In the genomic region with DNA sequence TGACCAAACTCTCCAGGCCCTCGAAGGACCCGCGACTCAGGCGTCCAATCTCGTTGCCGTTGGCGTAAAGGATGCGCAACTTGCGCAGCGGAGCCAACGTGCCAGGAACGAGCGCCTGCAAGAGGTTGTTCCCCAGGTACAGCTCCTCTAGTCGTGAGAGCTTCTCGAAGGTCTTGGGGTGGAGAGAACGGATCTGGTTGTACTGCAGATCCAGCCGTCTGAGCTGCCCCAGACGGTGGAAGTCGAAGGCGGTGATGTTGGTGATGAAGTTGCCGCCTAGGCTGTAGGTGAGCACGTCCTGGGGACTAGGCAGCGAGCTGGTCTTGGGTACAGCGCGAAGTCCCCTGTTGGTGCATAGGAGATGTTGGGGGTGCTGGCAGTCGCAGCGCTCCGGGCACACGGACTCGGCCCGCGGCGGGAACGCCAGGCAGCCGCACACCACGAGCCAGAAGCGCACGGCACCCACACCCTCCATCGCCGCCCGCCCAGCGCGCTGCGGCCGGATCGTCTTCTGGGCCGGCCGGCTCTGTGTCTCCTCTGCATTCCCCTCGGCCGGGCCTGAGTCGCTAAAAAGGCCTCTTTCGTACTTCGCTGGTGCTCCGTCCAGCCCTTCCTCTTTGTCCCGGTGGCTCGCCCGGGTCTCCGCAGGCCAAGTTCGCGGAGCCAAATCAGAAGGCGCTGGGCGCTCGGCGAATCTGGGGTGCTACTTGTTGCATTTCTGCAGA, we compare ENCODE assay signal across 8 mouse cellular contexts. TPM values are rescaled to one million over a fixed set of nuclear protein-coding genes. Genes with fewer than 3 reads are reported as not detected.
A peak's percentile ranks its signal among the peaks of the same experiment; 100 is the strongest.
DNase-seq lines count a peak whose midpoint lies in the region; ATAC-seq lines count a peak whose summit lies in the region.

No protein-coding gene starts in this region.

- DNase-seq in left cerebral cortex, postnatal 4 days: peak; percentile 21
- DNase-seq in left cerebral cortex, adult 9 months (ENCODE audit: low spot score in 2 of 2): no peak
- peak; percentile 66 for DNase-seq in embryo, embryonic 10.5 days (ENCODE audit: low spot score)
- DNase-seq in limb, embryonic 10.5 days (ENCODE audit: low spot score): peak; percentile 76
- peak; percentile 98 for DNase-seq in midbrain, embryonic 11.5 days (ENCODE audit: low spot score, missing footprints)
- DNase-seq in urinary bladder, postnatal 10 days (ENCODE audit: low spot score): peak; percentile 16
- no peak for DNase-seq in thymus, postnatal 14 days

- peak overlapping the region; percentile 63 for H3K27ac ChIP-seq in heart, embryonic 12.5 days (ENCODE audit: poor library complexity, severe bottlenecking)
- H3K27ac ChIP-seq in limb, embryonic 10.5 days: peak overlapping the region; percentile 99
- peak overlapping the region; percentile 60 for H3K27ac ChIP-seq in midbrain, embryonic 11.5 days (ENCODE audit: low read depth, low read length)

- intact Hi-C loops in left cerebral cortex, postnatal 4 days (cut with DNase I): loop anchor here (10.0 kb wide), 1 partner anchor 215 kb away; a partner anchor contains a TSS

- H3K9me3 ChIP-seq in heart, embryonic 12.5 days (replicated peaks): no peaks in the 10 kb centered on the region
- no peaks in the 10 kb centered on the region for H3K9me3 ChIP-seq in limb, embryonic 10.5 days (replicated peaks)
- H3K9me3 ChIP-seq in midbrain, embryonic 11.5 days (ENCODE audit: control insufficient read depth, low read length): no peaks in the 10 kb centered on the region

- no peak for ATAC-seq in heart, embryonic 12.5 days (ENCODE audit: insufficient number of reproducible peaks, low FRiP score)
- peak; percentile 31; the same call in 1 of the 2 replicates for ATAC-seq in midbrain, embryonic 11.5 days (ENCODE audit: low FRiP score)

- H3K9ac ChIP-seq in heart, embryonic 12.5 days: peak overlapping the region; percentile 70
- peak overlapping the region; percentile 69 for H3K9ac ChIP-seq in midbrain, embryonic 11.5 days (ENCODE audit: low read length)

- under 1% methylated on average over 64 of the region's 64 CpGs for WGBS in heart, embryonic 12.5 days
- under 1% methylated on average over 64 of the region's 64 CpGs for WGBS in limb, embryonic 10.5 days
- under 1% methylated on average over 64 of the region's 64 CpGs for WGBS in midbrain, embryonic 11.5 days

- H3K36me3 ChIP-seq in heart, embryonic 12.5 days: no peaks in the 10 kb centered on the region
- H3K36me3 ChIP-seq in limb, embryonic 10.5 days: peaks cover 35% of the 10 kb centered on the region
- no peaks in the 10 kb centered on the region for H3K36me3 ChIP-seq in midbrain, embryonic 11.5 days (ENCODE audit: control insufficient read depth, insufficient read depth, low read length)

- peaks cover 66% of the 10 kb centered on the region for H3K27me3 ChIP-seq in heart, embryonic 12.5 days (replicated peaks)
- H3K27me3 ChIP-seq in limb, embryonic 10.5 days (ENCODE audit: low read depth, poor library complexity, severe bottlenecking): peaks cover 21% of the 10 kb centered on the region
- peaks cover 40% of the 10 kb centered on the region for H3K27me3 ChIP-seq in midbrain, embryonic 11.5 days (ENCODE audit: control insufficient read depth, insufficient read depth, low read length)

- peak overlapping the region; percentile 67 for H3K4me3 ChIP-seq in heart, embryonic 12.5 days
- peak overlapping the region; percentile 76 for H3K4me3 ChIP-seq in limb, embryonic 10.5 days
- peak overlapping the region; percentile 44 for H3K4me3 ChIP-seq in midbrain, embryonic 11.5 days (ENCODE audit: low read depth, low read length)

- peaks cover 29% of the 10 kb centered on the region for H3K4me1 ChIP-seq in heart, embryonic 12.5 days (replicated peaks)
- peaks cover 58% of the 10 kb centered on the region for H3K4me1 ChIP-seq in limb, embryonic 10.5 days
- peaks cover 24% of the 10 kb centered on the region for H3K4me1 ChIP-seq in midbrain, embryonic 11.5 days (ENCODE audit: control insufficient read depth, insufficient read depth, low read length)

- peak overlapping the region; percentile 95 for H3K4me2 ChIP-seq in heart, embryonic 12.5 days
- H3K4me2 ChIP-seq in midbrain, embryonic 11.5 days: peak overlapping the region; percentile 79

RNA-seq across cellular contexts. Expression of a gene that starts 0.7 kb away (rescaled TPM):
- total RNA-seq in left cerebral cortex, postnatal 4 days (2021): 10 to 100 TPM; 32.0 to 38.3 TPM
- 8.3 and 10.5 TPM in 2 replicates for polyA plus RNA-seq in heart, embryonic 12.5 days (2016; fragmentation: Nextera tagmentation; extraction: Ambion mirVana)
- polyA plus RNA-seq in limb, embryonic 10.5 days (2016; fragmentation: Nextera tagmentation; extraction: Ambion mirVana): 86.9 and 97.3 TPM in 2 replicates
- 16.6 TPM in 2 replicates for polyA plus RNA-seq in midbrain, embryonic 11.5 days (2014; fragmentation: Nextera tagmentation; extraction: Ambion mirVana)

Comparison
In these comparisons a context has a peak if more than half of its experiments do, and no peak if none do; other contexts are left out.
1. DNase-seq: peak in left cerebral cortex, postnatal 4 days (single experiment), embryo, embryonic 10.5 days (single experiment), limb, embryonic 10.5 days (single experiment), midbrain, embryonic 11.5 days (single experiment) and urinary bladder, postnatal 10 days (single experiment); none in left cerebral cortex, adult 9 months (0 of 2) and thymus, postnatal 14 days (single experiment).
2. Peak in every context shown above with its lines, with median percentiles within 50 percentile points of each other: H3K27ac ChIP-seq and H3K4me3 ChIP-seq.